Mouse (Mus musculus) midbrain, embryonic 16.5 days (tissue): Measurements from ENCODE around the gene Rbm3. TPM values are rescaled to one million over a fixed set of nuclear protein-coding genes. Genes with fewer than 3 reads are reported as not detected.
A peak's percentile ranks its signal among the peaks of the same experiment; 100 is the strongest.

Experiments used
- ATAC-seq: fragments of 200-750 bp; cut with Nextera tagmentation; 2 replicates; pipeline ENCODE4 v1.8.0; 2017; ENCODE audit warnings: moderate TSS enrichment
- H3K27ac ChIP-seq: fragments of 300-500 bp; sonication (generic); 2 replicates; pipeline ENCODE4 v1.5.1; 2014; ENCODE audit warnings: mild to moderate bottlenecking, low read length, mixed read lengths
- H3K27me3 ChIP-seq: fragments of 300-500 bp; sonication (generic); 2 replicates; pipeline ENCODE4 v1.6.1; 2014; ENCODE audit warnings: low read depth, low read length, mixed read lengths; ENCODE audit not compliant: control insufficient read depth, insufficient read depth
- H3K36me3 ChIP-seq: fragments of 300-500 bp; sonication (generic); 2 replicates; pipeline ENCODE4 v1.6.1; 2014; ENCODE audit warnings: mild to moderate bottlenecking, low read length, moderate library complexity, mixed read lengths; ENCODE audit not compliant: control insufficient read depth, insufficient read depth
- H3K4me1 ChIP-seq: fragments of 300-500 bp; sonication (generic); 2 replicates; pipeline ENCODE4 v1.6.1; 2014; ENCODE audit warnings: mild to moderate bottlenecking, low read length, mixed read lengths; ENCODE audit not compliant: control insufficient read depth, insufficient read depth
- H3K4me2 ChIP-seq: fragments of 300-500 bp; sonication (generic); 2 replicates; pipeline ENCODE4 v1.6.1; 2014; ENCODE audit warnings: mild to moderate bottlenecking, low read length, mixed read lengths
- H3K4me3 ChIP-seq: fragments of 300-500 bp; sonication (generic); 2 replicates; pipeline ENCODE4 v1.5.1; 2014; ENCODE audit warnings: low read depth, mild to moderate bottlenecking, low read length, moderate library complexity, mixed read lengths
- H3K9ac ChIP-seq: fragments of 300-500 bp; sonication (generic); 2 replicates; pipeline ENCODE4 v1.6.1; 2014; ENCODE audit warnings: low read depth, low read length, mixed read lengths
- H3K9me3 ChIP-seq: fragments of 300-500 bp; sonication (generic); replicated peaks from 2 replicates; pipeline ENCODE4 v1.6.1; 2014; ENCODE audit warnings: mild to moderate bottlenecking, low read length, mixed read lengths; ENCODE audit not compliant: control insufficient read depth, poor library complexity, severe bottlenecking
- WGBS: fragments of 180-500 bp; shearing (Covaris S2); extraction: QIAGEN DNeasy Blood & Tissue Kit; methylation state at CpG from one replicate; pipeline ENCODE4 v1.1.7; 2014; 5-methylcytosine and 5-hydroxymethylcytosine counted together
- polyA plus RNA-seq: library from polyadenylated mRNA; unstranded; fragments of >200 nt; fragmentation: Nextera tagmentation; extraction: Ambion mirVana; gene quantifications from 2 replicates; pipeline ENCODE4 v1.2.1, GENCODE M21; 2015

The Rbm3 gene
- polyA plus RNA-seq, 1 experiment from 2014 or later = 306 TPM

GRCm38 (mm10) chrX:8175169-8175503, 29.5 kb upstream of the Rbm3 start:
- no peak for ATAC-seq
- Histone ChIP-seq H3K4me2 (peak overlapping the region; percentile 48), H3K36me3 (no peaks in the 10 kb centered on the region), H3K9me3 (no peaks in the 10 kb centered on the region), H3K4me3 (peak overlapping the region; percentile 62), H3K9ac (peak overlapping the region; percentile 74), H3K4me1 (peaks cover 5% of the 10 kb centered on the region; the same call in 1 of the 2 replicates), H3K27ac (no peak overlapping the region; the same call in 1 of the 2 replicates), H3K27me3 (no peaks in the 10 kb centered on the region)
- WGBS = 10% methylated on average over 4 of the region's 4 CpGs

DNA sequence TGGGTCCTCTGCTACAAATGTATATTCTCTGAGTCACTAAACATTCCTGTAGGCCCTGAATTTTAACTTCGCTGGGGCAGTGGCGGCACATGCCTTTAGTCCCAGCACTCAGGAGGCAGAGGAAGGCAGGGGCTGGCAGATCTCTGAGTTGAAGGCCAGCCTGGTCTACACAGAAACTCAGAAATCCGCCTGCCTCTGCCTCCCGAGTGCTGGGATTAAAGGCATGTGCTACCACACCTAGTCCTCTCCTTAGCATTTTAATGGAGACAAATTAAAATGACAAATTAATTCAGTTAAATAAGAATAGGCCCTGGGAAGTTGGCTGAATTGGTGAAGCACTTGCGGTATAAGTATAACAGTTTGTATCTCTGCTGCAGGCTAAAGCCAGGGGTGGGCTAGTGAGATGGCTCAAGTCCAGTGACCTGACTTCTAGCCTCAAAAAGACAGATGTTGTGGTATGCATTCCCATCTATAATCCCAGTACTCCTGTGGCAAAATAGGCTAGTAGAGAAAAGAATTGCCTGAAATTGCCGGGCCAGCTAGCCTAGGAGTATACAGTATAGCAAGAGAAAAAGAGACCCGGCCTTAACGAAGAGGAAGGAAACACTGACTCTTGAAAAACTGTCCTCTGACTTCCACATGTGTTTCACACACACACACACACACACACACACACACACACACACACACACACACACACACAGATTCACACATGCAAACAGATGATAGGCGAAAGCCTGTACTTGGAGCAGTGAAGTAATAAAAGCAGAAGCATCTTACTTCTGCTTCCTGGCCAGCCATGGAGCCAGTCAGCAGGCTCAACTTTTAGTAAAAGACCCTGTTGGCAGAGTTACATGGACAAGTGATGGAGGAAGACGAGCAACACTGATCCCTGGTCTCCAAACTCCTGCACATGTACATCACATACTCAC, 22.3 kb upstream of the Rbm3 start:
- ATAC-seq = no peak
- Histone ChIP-seq H3K4me2 (no peak overlapping the region), H3K27me3 (no peaks in the 10 kb centered on the region), H3K9ac (no peak overlapping the region), H3K4me3 (no peak overlapping the region), H3K36me3 (no peaks in the 10 kb centered on the region; the same call in 1 of the 2 replicates), H3K4me1 (no peaks in the 10 kb centered on the region), H3K9me3 (no peaks in the 10 kb centered on the region), H3K27ac (no peak overlapping the region)
- WGBS = 94% methylated on average over 10 of the region's 10 CpGs

GRCm38 (mm10) chrX:8164471-8164870, 18.8 kb upstream of the Rbm3 start:
- no peak overlapping the region for H3K27ac ChIP-seq
- H3K4me2 ChIP-seq = no peak overlapping the region
- no peaks in the 10 kb centered on the region for H3K4me1 ChIP-seq
- H3K36me3 ChIP-seq = no peaks in the 10 kb centered on the region; the same call in 1 of the 2 replicates
- no peaks in the 10 kb centered on the region for H3K9me3 ChIP-seq
- no peaks in the 10 kb centered on the region for H3K27me3 ChIP-seq
- WGBS = 94% methylated on average over 4 of the region's 4 CpGs
- no peak for ATAC-seq
- H3K9ac ChIP-seq = no peak overlapping the region
- H3K4me3 ChIP-seq = no peak overlapping the region

DNA sequence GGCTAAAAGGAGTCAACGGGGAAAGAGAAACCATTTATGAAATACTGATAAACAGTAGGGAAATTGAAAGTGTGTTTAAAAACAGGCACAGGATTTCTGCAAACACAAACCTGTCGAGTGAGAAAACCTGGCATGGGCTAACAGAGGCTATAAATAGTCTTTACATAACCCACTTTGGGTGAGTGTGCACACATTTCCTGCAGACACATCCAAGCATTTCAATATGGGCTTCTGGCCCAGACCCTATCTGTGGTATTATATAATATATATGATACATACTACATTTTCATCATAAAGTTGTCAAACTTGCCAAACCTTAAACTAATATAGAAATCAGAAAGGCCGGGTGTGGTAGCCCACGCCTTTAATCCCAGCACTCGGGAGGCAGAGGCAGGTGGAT, 17.4 kb upstream of the Rbm3 start:
- Histone ChIP-seq H3K4me1 (no peaks in the 10 kb centered on the region), H3K4me3 (no peak overlapping the region), H3K9me3 (no peaks in the 10 kb centered on the region), H3K36me3 (no peaks in the 10 kb centered on the region; the same call in 1 of the 2 replicates), H3K27ac (no peak overlapping the region), H3K4me2 (no peak overlapping the region), H3K27me3 (no peaks in the 10 kb centered on the region), H3K9ac (no peak overlapping the region)
- ATAC-seq = no peak
- WGBS = 91% methylated on average over 5 of the region's 5 CpGs

GRCm38 (mm10) chrX:8143750-8144149, 1.9 kb downstream of the Rbm3 start:
- no peak for ATAC-seq
- H3K27ac ChIP-seq = no peak overlapping the region
- no peaks in the 10 kb centered on the region for H3K9me3 ChIP-seq
- no peaks in the 10 kb centered on the region for H3K27me3 ChIP-seq
- H3K4me1 ChIP-seq = peaks cover 9% of the 10 kb centered on the region; the same call in 1 of the 2 replicates
- 63% methylated on average over 7 of the region's 7 CpGs for whole genome bisulfite sequencing
- H3K36me3 ChIP-seq = 0 out of 2 replicates have a peak, but pooled peaks cover 2% of the 10 kb centered on the region
- H3K4me3 ChIP-seq = peak overlapping the region; percentile 64
- peak overlapping the region; percentile 54 for H3K4me2 ChIP-seq
- no peak overlapping the region for H3K9ac ChIP-seq

DNA sequence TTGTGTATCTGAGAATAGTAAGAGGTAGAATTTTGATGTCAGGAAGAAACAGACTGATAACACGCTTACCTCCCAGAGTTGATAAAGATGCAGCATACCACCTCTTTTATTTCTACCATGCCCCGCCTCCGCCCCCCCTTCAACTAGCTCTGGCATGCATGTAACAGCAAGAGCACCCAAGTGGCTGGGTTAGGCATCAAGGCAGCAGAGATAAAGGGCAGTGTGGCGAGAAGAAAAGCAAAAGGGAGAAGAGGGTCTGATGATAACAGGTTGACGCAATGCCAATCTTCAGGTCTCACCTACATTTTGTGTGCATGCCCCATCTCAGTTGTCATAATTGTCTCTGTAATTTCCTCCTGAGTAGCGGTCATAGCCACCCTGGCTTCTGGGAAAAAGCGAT, 2.7 kb downstream of the Rbm3 start:
- Histone ChIP-seq H3K36me3 (0 out of 2 replicates have a peak, but pooled peaks cover 2% of the 10 kb centered on the region), H3K9ac (no peak overlapping the region), H3K4me1 (peaks cover 9% of the 10 kb centered on the region; the same call in 1 of the 2 replicates), H3K9me3 (no peaks in the 10 kb centered on the region), H3K4me3 (no peak overlapping the region), H3K27me3 (no peaks in the 10 kb centered on the region), H3K4me2 (no peak overlapping the region), H3K27ac (no peak overlapping the region)
- 84% methylated on average over 7 of the region's 7 CpGs for WGBS
- ATAC-seq = no peak

DNA sequence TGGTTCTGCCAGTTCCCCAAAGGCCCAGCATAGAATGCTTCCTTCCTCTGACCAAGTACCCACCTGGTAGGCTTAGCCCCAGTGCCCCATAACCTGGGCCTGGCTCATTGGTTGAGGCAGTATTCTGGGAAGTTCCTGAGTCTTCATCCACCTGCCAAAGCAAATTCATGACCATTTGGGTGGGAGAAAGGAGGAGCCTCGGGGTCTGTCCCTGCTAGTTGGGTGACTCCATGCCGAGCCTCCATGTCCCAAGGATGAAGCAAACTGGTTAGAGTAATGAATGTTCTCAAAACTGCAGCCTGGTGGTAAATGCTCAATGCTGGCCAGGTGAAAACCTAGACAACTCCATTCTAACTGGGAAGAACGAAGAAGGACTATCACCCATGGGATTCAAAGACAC, 4.6 kb downstream of the Rbm3 start:
- Histone ChIP-seq H3K27ac (no peak overlapping the region), H3K36me3 (0 out of 2 replicates have a peak, but pooled peaks cover 2% of the 10 kb centered on the region), H3K4me2 (no peak overlapping the region), H3K9me3 (no peaks in the 10 kb centered on the region), H3K9ac (no peak overlapping the region), H3K27me3 (no peaks in the 10 kb centered on the region), H3K4me1 (peaks cover 9% of the 10 kb centered on the region; the same call in 1 of the 2 replicates), H3K4me3 (no peak overlapping the region)
- ATAC-seq = no peak
- WGBS = 77% methylated on average over 3 of the region's 3 CpGs

- no peak for ATAC-seq
- Histone ChIP-seq H3K4me3 (no peak overlapping the region), H3K27me3 (no peaks in the 10 kb centered on the region), H3K4me2 (no peak overlapping the region), H3K9ac (no peak overlapping the region), H3K27ac (no peak overlapping the region), H3K4me1 (peaks cover 9% of the 10 kb centered on the region; the same call in 1 of the 2 replicates), H3K36me3 (0 out of 2 replicates have a peak, but pooled peaks cover 2% of the 10 kb centered on the region), H3K9me3 (no peaks in the 10 kb centered on the region)
- 95% methylated on average over 2 of the region's 2 CpGs for WGBS
Measured at GRCm38 (mm10) chrX:8140446-8140845, 5.2 kb downstream of the Rbm3 start.

DNA sequence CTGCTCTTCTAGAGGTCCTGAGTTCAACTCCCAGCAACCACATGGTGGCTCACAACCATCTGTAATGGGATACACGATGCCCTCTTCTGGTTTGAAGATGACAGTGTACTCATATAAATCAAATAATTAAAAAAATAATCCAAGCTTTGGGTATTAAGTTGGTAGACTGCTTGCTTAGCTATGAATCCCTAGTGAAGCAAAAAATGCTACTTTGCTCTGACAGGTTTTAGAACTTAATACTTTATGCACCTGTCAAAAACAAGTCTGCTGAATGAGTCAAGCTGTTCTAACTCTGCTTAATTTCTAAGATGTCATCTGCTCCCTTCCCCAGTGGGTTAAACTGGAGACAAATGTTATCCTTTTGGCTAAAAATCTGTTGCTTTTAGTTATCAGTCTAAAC, 6.2 kb downstream of the Rbm3 start:
- 0 out of 2 replicates have a peak, but pooled peaks cover 2% of the 10 kb centered on the region for H3K36me3 ChIP-seq
- H3K27ac ChIP-seq = no peak overlapping the region
- 67% methylated on average over 1 of the region's 1 CpGs for WGBS
- ATAC-seq = no peak
- H3K4me3 ChIP-seq = no peak overlapping the region
- H3K4me1 ChIP-seq = peaks cover 8% of the 10 kb centered on the region; the same call in 1 of the 2 replicates
- H3K9ac ChIP-seq = no peak overlapping the region
- no peak overlapping the region for H3K4me2 ChIP-seq
- H3K9me3 ChIP-seq = no peaks in the 10 kb centered on the region
- no peaks in the 10 kb centered on the region for H3K27me3 ChIP-seq
